Mouse (Mus musculus) megakaryocyte progenitor cell, adult 5-6 weeks (primary cell): ENCODE data around the gene Cd200r2. TPM values are rescaled to one million over a fixed set of nuclear protein-coding genes. Genes with fewer than 3 reads are reported as not detected.
"Not testable (repeated sequence)": the region's sequence is repeated elsewhere in the genome, so short reads cannot be mapped to it uniquely, and the experiment has no call there.

Experiments
- ATAC-seq: replicated peaks from 2 replicates; pipeline ENCODE4 v1.8.0; 2016; ENCODE audit warnings: mild to moderate bottlenecking, moderate TSS enrichment, inconsistent platforms; ENCODE audit not compliant: poor library complexity
- total RNA-seq, 2 experiments: library from RNA; stranded (forward) in 1 of 2; stranded (reverse) in 1 of 2; fragments of 157-497, 149-512 nt in 1 of 2; fragments of 200-1000 nt in 1 of 2; gene quantifications; 2 replicates each; pipeline versions ENCODE4 v1.2.3 to v1.2.4; 2015 to 2017

Gene Cd200r2
- total RNA-seq (2015) (0.25 TPM in 1 of 2 replicates, not detected in the other), total RNA-seq (2017) (not detected in 2 replicates)

GRCm38 (mm10) chr16:44866797-44867196 is at the start of gene Cd200r2:
TSS of gene Cd200r2 (plus strand) at chr16:44867097.
- ATAC-seq: no peak

- ATAC-seq: no peak
Measured at GRCm38 (mm10) chr16:44818010-44818409, 48.9 kb upstream of the Cd200r2 start.

- ATAC-seq: no peak
Measured at GRCm38 (mm10) chr16:44820545-44820944, 46.4 kb upstream of the Cd200r2 start.

GRCm38 (mm10) chr16:44832286-44832685 is 34.6 kb upstream of the Cd200r2 start:
- no peak for ATAC-seq

- not testable (repeated sequence) for ATAC-seq
Measured at GRCm38 (mm10) chr16:44833189-44833588, 33.7 kb upstream of the Cd200r2 start.

- ATAC-seq: no peak
Measured at GRCm38 (mm10) chr16:44875178-44875577, 8.3 kb downstream of the Cd200r2 start.

- peak; percentile 14; the same call in 1 of the 2 replicates for ATAC-seq
Measured at GRCm38 (mm10) chr16:44876625-44877024, 9.7 kb downstream of the Cd200r2 start.

GRCm38 (mm10) chr16:44877595-44877994 is 10.7 kb downstream of the Cd200r2 start:
- ATAC-seq: no peak

GRCm38 (mm10) chr16:44890814-44891213 is 23.9 kb downstream of the Cd200r2 start:
- no peak for ATAC-seq

- ATAC-seq: no peak
Measured at GRCm38 (mm10) chr16:44932016-44932415, 65.1 kb downstream of the Cd200r2 start.

GRCm38 (mm10) chr16:44943468-44943867 is 76.6 kb downstream of the Cd200r2 start, which contains the start of gene Cd200r3:
TSS of gene Cd200r3 (plus strand) at chr16:44943678.
- peak; percentile 29 for ATAC-seq

GRCm38 (mm10) chr16:44951360-44952114 is 84.6 kb downstream of the Cd200r2 start:
- ATAC-seq: peak; percentile 78

GRCm38 (mm10) chr16:44962296-44962695 is 95.4 kb downstream of the Cd200r2 start:
- ATAC-seq: no peak

GRCm38 (mm10) chr16:44962777-44963176 is 95.9 kb downstream of the Cd200r2 start:
- peak; percentile 93 for ATAC-seq

- ATAC-seq: no peak
Measured at GRCm38 (mm10) chr16:44964526-44965374, 97.9 kb downstream of the Cd200r2 start.

GRCm38 (mm10) chr16:44965428-44965827 is 98.5 kb downstream of the Cd200r2 start:
- no peak for ATAC-seq

Other genes with a start within 250 kb of the Cd200r2 start
- gene Nepro, start 142.8 kb upstream of the Cd200r2 start, total RNA-seq (2015): 18.6 and 20.5 TPM in 2 replicates
- gene Nepro, start 142.8 kb upstream of the Cd200r2 start, total RNA-seq (2017): 19.4 and 26.3 TPM in 2 replicates
- 12.6 and 16.1 TPM in 2 replicates for gene Gtpbp8, start 120.7 kb upstream of the Cd200r2 start, total RNA-seq (2015)
- 14.5 and 15.2 TPM in 2 replicates for gene Gtpbp8, start 120.7 kb upstream of the Cd200r2 start, total RNA-seq (2017)
- gene Cd200r1, start 101.4 kb upstream of the Cd200r2 start, total RNA-seq (2015): 8.0 and 11.0 TPM in 2 replicates
- gene Cd200r1, start 101.4 kb upstream of the Cd200r2 start, total RNA-seq (2017): 3.7 and 5.6 TPM in 2 replicates
- gene Cd200r4, start 55.4 kb upstream of the Cd200r2 start, total RNA-seq (2015): 0.12 and 0.54 TPM in 2 replicates
- gene Cd200r4, start 55.4 kb upstream of the Cd200r2 start, total RNA-seq (2017): 0.37 TPM in 1 of 2 replicates, not detected in the other
- gene Cd200r3, start 76.6 kb downstream of the Cd200r2 start, total RNA-seq (2015): 0.69 and 1.2 TPM in 2 replicates
- gene Cd200r3, start 76.6 kb downstream of the Cd200r2 start, total RNA-seq (2017): 0.64 and 3.9 TPM in 2 replicates
- 0.12 and 0.32 TPM in 2 replicates for gene Ccdc80, start 226.3 kb downstream of the Cd200r2 start, total RNA-seq (2015)
- gene Ccdc80, start 226.3 kb downstream of the Cd200r2 start, total RNA-seq (2017): 0.71 and 3.1 TPM in 2 replicates